Mouse (Mus musculus): ENCODE data around the gene Gm44805. TPM values are rescaled to one million over a fixed set of nuclear protein-coding genes. Genes with fewer than 3 reads are reported as not detected.
"Not testable (repeated sequence)": the region's sequence is repeated elsewhere in the genome, so short reads cannot be mapped to it uniquely, and the experiment has no call there.

Gm44805 gene
- polyA plus RNA-seq, 1 experiment from 2014 or later = 7.2 TPM

DNA sequence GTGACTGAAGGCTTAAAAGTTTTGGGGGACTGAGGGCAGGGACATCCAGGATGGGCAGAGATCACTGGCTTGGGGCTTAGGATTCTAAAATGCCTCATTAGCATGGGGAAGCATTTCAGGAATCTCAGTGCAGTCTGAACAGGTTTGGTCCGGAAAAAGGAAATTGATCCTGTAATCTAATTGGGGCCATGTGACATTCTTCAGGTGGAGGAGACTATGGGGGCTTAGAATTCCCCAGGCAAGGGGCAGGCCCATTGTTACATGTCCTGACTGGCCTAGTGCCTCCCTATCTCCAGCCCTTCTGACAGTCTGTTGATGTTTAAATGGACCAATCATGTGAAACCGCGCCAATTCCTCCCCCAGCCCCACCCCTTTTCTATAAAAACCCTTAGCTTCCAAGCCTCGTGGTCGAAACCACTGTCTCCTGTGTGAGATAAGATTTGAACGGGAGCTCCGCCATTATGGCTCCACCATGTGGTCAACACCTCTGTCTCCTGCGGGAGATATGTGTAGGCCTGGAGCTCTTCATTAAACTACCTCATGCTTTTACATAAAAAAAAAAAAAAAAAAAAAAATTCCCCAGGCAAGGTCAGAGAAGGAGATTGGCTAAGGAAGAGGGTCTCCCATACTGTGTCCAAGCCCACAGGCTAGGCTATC lies 5.8 kb upstream of the Gm44805 start:
- not testable (repeated sequence) for ATAC-seq (ENCODE audit: insufficient read depth, low FRiP score)
- 59% methylated on average over 8 of the region's 8 CpGs for WGBS

DNA sequence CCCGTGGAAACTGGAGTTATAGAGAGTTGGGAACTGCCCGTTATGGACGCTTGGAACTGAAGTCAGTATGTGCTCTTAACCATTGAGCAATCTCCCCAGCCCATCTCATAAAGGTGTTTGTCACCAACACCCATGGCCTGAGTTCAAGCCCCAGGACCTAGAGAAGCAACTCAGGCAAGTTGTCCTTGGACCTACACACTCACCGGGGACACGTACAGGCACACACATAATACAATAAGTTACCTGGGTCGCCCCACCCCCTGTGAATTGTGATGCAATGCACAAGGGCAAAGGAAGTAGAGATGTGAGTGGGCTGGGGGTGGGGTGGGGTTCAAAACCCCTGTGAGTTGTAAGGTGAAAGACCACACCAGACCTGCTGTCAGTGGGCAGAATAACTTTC lies 5.3 kb upstream of the Gm44805 start:
- Histone ChIP-seq H3K4me3 (replicated peaks; ENCODE audit: low read length) (no peak overlapping the region), H3K4me1 (ENCODE audit: control insufficient read depth, insufficient read depth, low read length) (no peaks in the 10 kb centered on the region), H3K9ac (ENCODE audit: low read length) (no peak overlapping the region), H3K36me3 (ENCODE audit: control insufficient read depth, insufficient read depth, low read length) (no peaks in the 10 kb centered on the region), H3K4me2 (ENCODE audit: low read depth, low read length) (no peak overlapping the region), H3K27ac (ENCODE audit: low read length) (no peak overlapping the region), H3K9me3 (replicated peaks; ENCODE audit: control insufficient read depth, low read length) (no peaks in the 10 kb centered on the region), H3K27me3 (ENCODE audit: control insufficient read depth, insufficient read depth, low read length) (no peaks in the 10 kb centered on the region)
- no peak; the same call in 1 of the 2 replicates for ATAC-seq (ENCODE audit: insufficient read depth, low FRiP score)
- 77% methylated on average over 6 of the region's 6 CpGs for WGBS

More for the DNA sequence above, 5.8 kb upstream of the Gm44805 start:
- H3K4me1 ChIP-seq (ENCODE audit: control insufficient read depth, insufficient read depth, low read length); H3K4me2 ChIP-seq (ENCODE audit: low read depth, low read length); H3K27ac ChIP-seq (ENCODE audit: low read length); H3K36me3 ChIP-seq (ENCODE audit: control insufficient read depth, insufficient read depth, low read length); H3K9me3 ChIP-seq (replicated peaks; ENCODE audit: control insufficient read depth, low read length); H3K9ac ChIP-seq (ENCODE audit: low read length); H3K27me3 ChIP-seq (ENCODE audit: control insufficient read depth, insufficient read depth, low read length); H3K4me3 ChIP-seq (replicated peaks; ENCODE audit: low read length): not testable (repeated sequence)

DNA sequence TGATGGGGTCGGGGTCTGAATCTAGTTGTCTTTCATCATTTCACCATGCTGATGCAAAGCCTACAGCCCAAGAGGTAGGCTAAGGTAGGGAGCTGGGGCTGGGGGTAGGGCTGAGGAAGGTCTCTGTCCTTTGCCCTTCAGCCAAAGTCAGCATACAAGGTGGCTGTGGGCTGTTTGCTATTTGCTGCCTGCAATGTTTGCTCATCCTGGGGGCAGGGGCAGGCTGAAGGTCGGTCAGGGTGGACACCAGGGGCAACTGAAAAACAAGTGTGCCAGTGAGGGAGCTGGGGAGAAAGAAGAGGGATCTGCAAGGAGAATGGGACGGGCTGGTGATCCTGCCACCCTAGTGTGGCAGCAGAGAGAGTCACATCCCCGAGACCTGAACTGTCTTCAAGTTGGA lies 4.2 kb upstream of the Gm44805 start:
- Histone ChIP-seq H3K27ac (ENCODE audit: low read length) (no peak overlapping the region), H3K4me3 (replicated peaks; ENCODE audit: low read length) (no peak overlapping the region), H3K36me3 (ENCODE audit: control insufficient read depth, insufficient read depth, low read length) (no peaks in the 10 kb centered on the region), H3K4me2 (ENCODE audit: low read depth, low read length) (no peak overlapping the region), H3K4me1 (ENCODE audit: control insufficient read depth, insufficient read depth, low read length) (no peaks in the 10 kb centered on the region), H3K27me3 (ENCODE audit: control insufficient read depth, insufficient read depth, low read length) (no peaks in the 10 kb centered on the region), H3K9me3 (replicated peaks; ENCODE audit: control insufficient read depth, low read length) (no peaks in the 10 kb centered on the region), H3K9ac (ENCODE audit: low read length) (no peak overlapping the region)
- no peak for ATAC-seq (ENCODE audit: insufficient read depth, low FRiP score)
- 40% methylated on average over 4 of the region's 4 CpGs for WGBS

DNA sequence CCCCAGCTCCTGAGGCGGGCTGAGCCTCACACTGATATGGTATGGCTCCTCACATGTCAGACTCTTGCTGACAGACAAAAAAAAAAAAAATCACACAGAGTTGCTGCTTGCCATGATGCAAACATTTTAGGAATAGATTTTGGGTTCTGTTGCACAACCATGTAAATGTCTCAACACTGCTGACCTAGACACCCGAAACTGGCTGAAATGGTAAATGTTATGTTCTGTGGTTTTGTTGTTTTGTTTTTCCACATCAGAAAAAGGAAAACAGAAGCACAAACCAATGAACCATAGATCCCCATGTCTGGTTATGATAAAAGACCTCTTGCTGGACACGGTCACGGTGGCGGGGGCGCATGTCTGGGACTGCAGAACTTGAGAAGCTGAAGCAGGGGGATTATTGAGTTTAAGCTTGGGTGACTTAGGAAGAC lies 2.6 kb upstream of the Gm44805 start:
- Histone ChIP-seq H3K4me1 (ENCODE audit: control insufficient read depth, insufficient read depth, low read length) (no peaks in the 10 kb centered on the region), H3K27ac (ENCODE audit: low read length) (0 out of 2 replicates have a peak overlapping the region, but pooled peaks have one; percentile 6), H3K9me3 (replicated peaks; ENCODE audit: control insufficient read depth, low read length) (no peaks in the 10 kb centered on the region), H3K4me3 (replicated peaks; ENCODE audit: low read length) (no peak overlapping the region), H3K4me2 (ENCODE audit: low read depth, low read length) (no peak overlapping the region), H3K9ac (ENCODE audit: low read length) (no peak overlapping the region), H3K27me3 (ENCODE audit: control insufficient read depth, insufficient read depth, low read length) (no peaks in the 10 kb centered on the region), H3K36me3 (ENCODE audit: control insufficient read depth, insufficient read depth, low read length) (no peaks in the 10 kb centered on the region)
- ATAC-seq (ENCODE audit: insufficient read depth, low FRiP score) = no peak
- 82% methylated on average over 6 of the region's 6 CpGs for WGBS

DNA sequence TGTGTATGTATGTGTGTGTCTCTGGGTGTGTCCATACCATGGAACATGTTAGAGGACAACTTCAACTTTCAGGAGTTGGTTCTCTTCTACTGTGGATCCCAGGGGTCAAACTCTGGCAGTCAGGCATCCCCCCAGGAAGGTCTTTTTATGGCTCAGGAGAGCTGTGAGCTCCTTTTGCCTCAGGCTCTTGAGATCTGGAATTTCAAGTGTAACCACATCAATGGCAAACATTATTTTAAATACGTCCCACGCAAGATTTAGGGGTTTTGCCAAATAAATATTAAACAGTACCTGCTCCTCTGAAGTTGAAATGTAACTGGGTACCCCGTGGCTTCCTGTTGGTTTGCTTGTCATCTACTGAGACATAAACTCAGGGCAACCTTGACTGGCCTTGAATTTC lies 1.8 kb upstream of the Gm44805 start:
- no peaks in the 10 kb centered on the region for H3K27me3 ChIP-seq (ENCODE audit: control insufficient read depth, insufficient read depth, low read length)
- ATAC-seq (ENCODE audit: insufficient read depth, low FRiP score) = no peak
- no peak overlapping the region for H3K9ac ChIP-seq (ENCODE audit: low read length)
- H3K4me3 ChIP-seq (replicated peaks; ENCODE audit: low read length) = no peak overlapping the region
- no peak overlapping the region for H3K4me2 ChIP-seq (ENCODE audit: low read depth, low read length)
- WGBS = 71% methylated on average over 3 of the region's 3 CpGs
- no peak overlapping the region for H3K27ac ChIP-seq (ENCODE audit: low read length)
- H3K36me3 ChIP-seq (ENCODE audit: control insufficient read depth, insufficient read depth, low read length) = no peaks in the 10 kb centered on the region
- no peaks in the 10 kb centered on the region for H3K9me3 ChIP-seq (replicated peaks; ENCODE audit: control insufficient read depth, low read length)
- H3K4me1 ChIP-seq (ENCODE audit: control insufficient read depth, insufficient read depth, low read length) = no peaks in the 10 kb centered on the region

DNA sequence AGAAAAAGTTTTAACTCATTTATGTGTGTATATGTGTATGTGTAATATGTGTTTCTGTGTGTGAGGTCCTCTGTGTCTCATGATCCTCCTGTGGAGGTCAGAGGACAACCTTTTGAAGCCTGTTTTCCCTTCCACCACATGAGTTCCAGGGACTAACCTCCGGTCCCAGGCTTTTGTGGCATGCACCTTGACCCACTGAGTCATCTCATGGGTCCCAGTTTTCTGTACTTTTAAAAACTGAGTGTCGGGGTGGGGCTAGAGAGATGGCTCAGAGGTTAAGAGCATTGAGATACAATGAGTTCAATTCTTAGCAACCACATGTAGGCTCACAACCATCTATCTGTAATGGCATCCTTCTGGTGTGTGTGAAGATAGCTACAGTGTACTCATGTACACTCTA lies 521 bp downstream of the Gm44805 start:
- WGBS = 85% methylated on average over 2 of the region's 2 CpGs
- Histone ChIP-seq H3K4me2 (ENCODE audit: low read depth, low read length) (no peak overlapping the region), H3K4me3 (replicated peaks; ENCODE audit: low read length) (no peak overlapping the region), H3K9me3 (replicated peaks; ENCODE audit: control insufficient read depth, low read length) (no peaks in the 10 kb centered on the region), H3K4me1 (ENCODE audit: control insufficient read depth, insufficient read depth, low read length) (no peaks in the 10 kb centered on the region), H3K36me3 (ENCODE audit: control insufficient read depth, insufficient read depth, low read length) (no peaks in the 10 kb centered on the region), H3K27ac (ENCODE audit: low read length) (no peak overlapping the region), H3K27me3 (ENCODE audit: control insufficient read depth, insufficient read depth, low read length) (no peaks in the 10 kb centered on the region), H3K9ac (ENCODE audit: low read length) (no peak overlapping the region)
- no peak for ATAC-seq (ENCODE audit: insufficient read depth, low FRiP score)

DNA sequence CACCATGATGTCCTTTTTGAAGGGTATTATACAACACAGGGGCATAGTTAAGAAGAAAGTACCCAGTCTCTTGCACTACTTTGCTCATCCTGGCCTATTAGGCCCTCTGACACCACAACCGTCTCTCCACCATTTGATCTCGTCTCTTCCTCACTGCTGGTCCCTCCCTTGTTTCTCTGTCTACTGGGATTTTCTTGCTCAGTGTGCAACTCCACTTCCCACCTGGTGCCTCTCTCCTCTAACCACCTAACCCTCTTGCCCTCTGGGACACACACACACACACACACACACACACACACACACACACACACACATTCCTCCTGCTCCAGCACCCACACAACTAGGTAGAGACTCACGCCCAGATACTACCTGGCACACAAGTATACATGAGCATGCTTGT lies 2.3 kb downstream of the Gm44805 start:
- WGBS = 87% methylated on average over 3 of the region's 3 CpGs
- no peak overlapping the region for H3K27ac ChIP-seq (ENCODE audit: low read length)
- H3K27me3 ChIP-seq (ENCODE audit: control insufficient read depth, insufficient read depth, low read length) = no peaks in the 10 kb centered on the region
- no peak overlapping the region for H3K4me2 ChIP-seq (ENCODE audit: low read depth, low read length)
- no peaks in the 10 kb centered on the region for H3K36me3 ChIP-seq (ENCODE audit: control insufficient read depth, insufficient read depth, low read length)
- ATAC-seq (ENCODE audit: insufficient read depth, low FRiP score) = no peak
- no peak overlapping the region for H3K4me3 ChIP-seq (replicated peaks; ENCODE audit: low read length)
- no peak overlapping the region for H3K9ac ChIP-seq (ENCODE audit: low read length)
- H3K4me1 ChIP-seq (ENCODE audit: control insufficient read depth, insufficient read depth, low read length) = no peaks in the 10 kb centered on the region
- H3K9me3 ChIP-seq (replicated peaks; ENCODE audit: control insufficient read depth, low read length) = no peaks in the 10 kb centered on the region

DNA sequence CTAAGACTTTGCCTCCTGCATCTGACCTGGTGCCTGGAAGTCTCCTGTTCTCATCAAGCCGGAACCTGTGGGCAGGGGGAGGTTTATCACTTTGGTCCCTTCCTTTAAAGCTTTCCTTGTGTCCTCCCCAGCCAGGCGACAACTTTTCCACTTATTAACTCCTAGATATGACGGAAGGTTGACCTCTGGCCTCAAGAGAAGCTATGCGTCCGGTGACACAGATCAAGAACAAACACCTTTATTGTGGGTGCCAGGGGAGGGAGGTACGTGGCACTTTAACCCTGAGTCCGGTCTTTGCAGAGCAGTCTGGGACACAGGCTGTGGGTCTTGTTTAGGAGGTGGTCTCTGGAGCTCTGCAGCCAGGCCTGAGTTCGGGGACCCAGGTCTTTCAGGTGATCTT lies 3.4 kb downstream of the Gm44805 start, which contains the start of gene Apoc2:
Apoc2 (minus strand) TSS at position 70 of the 400 bp plus-strand sequence.
- no peak within 1 kb of the TSS for H3K4me3 ChIP-seq (replicated peaks; ENCODE audit: low read length)
- no peak within 1 kb of the TSS for H3K4me2 ChIP-seq (ENCODE audit: low read depth, low read length)
- 50% methylated on average over 8 of the region's 8 CpGs for WGBS
- H3K27ac ChIP-seq (ENCODE audit: low read length) = no peak within 1 kb of the TSS
- H3K36me3 ChIP-seq (ENCODE audit: control insufficient read depth, insufficient read depth, low read length) = no peaks in the 10 kb centered on the region
- no peak within 1 kb of the TSS for H3K9ac ChIP-seq (ENCODE audit: low read length)
- H3K27me3 ChIP-seq (ENCODE audit: control insufficient read depth, insufficient read depth, low read length) = no peaks in the 10 kb centered on the region
- H3K9me3 ChIP-seq (replicated peaks; ENCODE audit: control insufficient read depth, low read length) = no peaks in the 10 kb centered on the region
- ATAC-seq (ENCODE audit: insufficient read depth, low FRiP score) = peak; percentile 63; the same call in 1 of the 2 replicates
- H3K4me1 ChIP-seq (ENCODE audit: control insufficient read depth, insufficient read depth, low read length) = no peaks in the 10 kb centered on the region

DNA sequence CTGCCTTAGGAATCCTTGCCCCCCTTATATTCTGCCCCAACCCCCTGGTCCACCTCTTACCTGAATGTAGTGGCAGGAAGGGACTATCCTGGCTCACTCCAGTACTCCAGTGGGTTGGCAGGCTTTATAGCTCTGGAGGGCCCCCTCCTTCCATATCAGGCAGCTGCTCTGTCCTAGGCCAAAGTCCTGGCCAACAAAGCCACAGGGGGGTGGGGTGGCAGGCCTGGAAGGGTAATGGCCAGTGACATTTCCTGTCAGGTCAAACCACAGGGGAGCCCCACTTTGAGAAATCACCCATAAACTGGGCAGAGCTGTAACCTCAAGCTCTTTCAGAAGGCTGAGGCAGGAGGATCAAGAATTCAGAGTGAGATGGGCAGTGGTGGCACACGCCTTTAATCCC lies 4.6 kb downstream of the Gm44805 start:
- Histone ChIP-seq H3K9ac (ENCODE audit: low read length) (no peak overlapping the region), H3K9me3 (replicated peaks; ENCODE audit: control insufficient read depth, low read length) (no peaks in the 10 kb centered on the region), H3K36me3 (ENCODE audit: control insufficient read depth, insufficient read depth, low read length) (no peaks in the 10 kb centered on the region), H3K4me2 (ENCODE audit: low read depth, low read length) (no peak overlapping the region), H3K27ac (ENCODE audit: low read length) (no peak overlapping the region), H3K4me3 (replicated peaks; ENCODE audit: low read length) (no peak overlapping the region), H3K4me1 (ENCODE audit: control insufficient read depth, insufficient read depth, low read length) (no peaks in the 10 kb centered on the region), H3K27me3 (ENCODE audit: control insufficient read depth, insufficient read depth, low read length) (no peaks in the 10 kb centered on the region)
- peak; percentile 35; the same call in 1 of the 2 replicates for ATAC-seq (ENCODE audit: insufficient read depth, low FRiP score)
- 48% methylated on average over 1 of the region's 1 CpGs for WGBS

Measured in stomach, embryonic 16.5 days (tissue).